ENCODE assay signal across 26 mouse cellular contexts in genomic region chr13:46255616-46256015, GRCm38 (mm10). TPM values are rescaled to one million over a fixed set of nuclear protein-coding genes. Genes with fewer than 3 reads are reported as not detected.
A peak's percentile ranks its signal among the peaks of the same experiment; 100 is the strongest.
DNase-seq lines count a peak whose midpoint lies in the region; ATAC-seq and TF ChIP-seq lines count a peak whose summit lies in the region.
"Had no signal": no experiment of that assay in that cellular context is flagged by ENCODE, and none has a peak within 500 bp of the region (broad histone marks: within the 10 kb centered on the region; RNA-seq: fewer than 3 reads in every experiment).

No protein-coding gene starts in this region.

- no peak overlapping the region for H3K9ac ChIP-seq in lung, postnatal 0 days (replicated peaks; ENCODE audit: low read depth)
- H3K9ac ChIP-seq in liver, embryonic 13.5 days: no peak overlapping the region
- H3K9ac ChIP-seq in stomach, embryonic 16.5 days (ENCODE audit: low read length): no peak overlapping the region
- H3K9ac ChIP-seq: embryonic facial prominence, embryonic 15.5 days; heart, embryonic 15.5 days; midbrain, embryonic 12.5 days; neural tube, embryonic 12.5 days had no signal

- H3K4me1 ChIP-seq in heart, embryonic 10.5 days: peaks cover 20% of the 10 kb centered on the region
- H3K4me1 ChIP-seq in lung, postnatal 0 days (ENCODE audit: insufficient read depth, low read depth, low read length): no peaks in the 10 kb centered on the region
- H3K4me1 ChIP-seq in liver, embryonic 13.5 days (replicated peaks): peaks cover 12% of the 10 kb centered on the region
- no peaks in the 10 kb centered on the region for H3K4me1 ChIP-seq in stomach, embryonic 16.5 days (ENCODE audit: control insufficient read depth, insufficient read depth, low read length)
- H3K4me1 ChIP-seq: hindbrain, embryonic 10.5 days; midbrain, embryonic 12.5 days; neural tube, embryonic 12.5 days had no signal

- intact Hi-C loops in heart, postnatal 25 days (cut with DNase I): loop anchor here (5.0 kb wide), 2 partner anchors 73 to 278 kb away; no protein-coding TSS in a partner anchor

- H3K27ac ChIP-seq in heart, embryonic 10.5 days: peak overlapping the region; percentile 59
- H3K27ac ChIP-seq in lung, postnatal 0 days (ENCODE audit: low read length): no peak overlapping the region
- no peak overlapping the region for H3K27ac ChIP-seq in liver, embryonic 13.5 days
- H3K27ac ChIP-seq in stomach, embryonic 16.5 days (ENCODE audit: low read length): no peak overlapping the region
- H3K27ac ChIP-seq: embryonic facial prominence, embryonic 15.5 days; gastrocnemius, adult 2 months; heart, embryonic 15.5 days; hindbrain, embryonic 10.5 days; hindbrain, postnatal 0 days; midbrain, embryonic 12.5 days; neural tube, embryonic 12.5 days had no signal

- H3K36me3 ChIP-seq in heart, embryonic 10.5 days: no peaks in the 10 kb centered on the region
- no peaks in the 10 kb centered on the region for H3K36me3 ChIP-seq in lung, postnatal 0 days (ENCODE audit: insufficient read depth, low read length)
- H3K36me3 ChIP-seq in liver, embryonic 13.5 days: no peaks in the 10 kb centered on the region
- no peaks in the 10 kb centered on the region for H3K36me3 ChIP-seq in stomach, embryonic 16.5 days (ENCODE audit: control insufficient read depth, insufficient read depth, low read length)
- H3K36me3 ChIP-seq: embryonic facial prominence, embryonic 15.5 days; heart, embryonic 15.5 days; hindbrain, embryonic 10.5 days; midbrain, embryonic 12.5 days; neural tube, embryonic 12.5 days had no signal

- no peak for DNase-seq in heart, embryonic 10.5 days (ENCODE audit: low spot score)
- DNase-seq in heart, postnatal 25 days (ENCODE audit: low spot score): no peak
- no peak for DNase-seq in lung, postnatal 0 days (ENCODE audit: low spot score)
- no peak for DNase-seq in lung, postnatal 14 days
- DNase-seq in liver, embryonic 13.5 days: peak; percentile 16
- no peak for DNase-seq in gastrocnemius, postnatal 10 days
- no peak for DNase-seq in testis, postnatal 14 days (ENCODE audit: low spot score)
- DNase-seq: adrenal gland, postnatal 36 days; cerebellum, adult 11-12 months; cerebellum, postnatal 14 days; gastrocnemius, adult 2 months; kidney, adult 8-10 months; kidney, postnatal 25 days; lung, postnatal 36 days; right cerebral cortex, postnatal 4 days had no signal

- H3K9me3 ChIP-seq in heart, embryonic 10.5 days: no peaks in the 10 kb centered on the region
- no peaks in the 10 kb centered on the region for H3K9me3 ChIP-seq in lung, postnatal 0 days (ENCODE audit: low read length)
- no peaks in the 10 kb centered on the region for H3K9me3 ChIP-seq in liver, embryonic 13.5 days (replicated peaks)
- no peaks in the 10 kb centered on the region for H3K9me3 ChIP-seq in stomach, embryonic 16.5 days (replicated peaks; ENCODE audit: control insufficient read depth, low read length)
- H3K9me3 ChIP-seq: embryonic facial prominence, embryonic 15.5 days; heart, embryonic 15.5 days; hindbrain, embryonic 10.5 days; midbrain, embryonic 12.5 days; neural tube, embryonic 12.5 days had no signal

- no peaks in the 10 kb centered on the region for H3K27me3 ChIP-seq in heart, embryonic 10.5 days (ENCODE audit: insufficient read depth, poor library complexity, severe bottlenecking)
- no peaks in the 10 kb centered on the region for H3K27me3 ChIP-seq in lung, postnatal 0 days (replicated peaks; ENCODE audit: insufficient read depth, low read length)
- H3K27me3 ChIP-seq in liver, embryonic 13.5 days: no peaks in the 10 kb centered on the region
- no peaks in the 10 kb centered on the region for H3K27me3 ChIP-seq in stomach, embryonic 16.5 days (ENCODE audit: control insufficient read depth, insufficient read depth, low read length)
- H3K27me3 ChIP-seq: embryonic facial prominence, embryonic 15.5 days; heart, embryonic 15.5 days; midbrain, embryonic 12.5 days; neural tube, embryonic 12.5 days had no signal

- 44% methylated on average over 6 of the region's 6 CpGs for WGBS in heart, embryonic 10.5 days
- WGBS in lung, postnatal 0 days: 45% methylated on average over 6 of the region's 6 CpGs
- WGBS in liver, embryonic 13.5 days (ENCODE audit: insufficient replicate concordance): 25% methylated on average over 6 of the region's 6 CpGs
- WGBS in stomach, embryonic 16.5 days: 49% methylated on average over 6 of the region's 6 CpGs

- H3K4me2 ChIP-seq in lung, postnatal 0 days (replicated peaks; ENCODE audit: low read depth, low read length): no peak overlapping the region
- no peak overlapping the region for H3K4me2 ChIP-seq in liver, embryonic 13.5 days
- H3K4me2 ChIP-seq in stomach, embryonic 16.5 days (ENCODE audit: low read depth, low read length): no peak overlapping the region
- H3K4me2 ChIP-seq: embryonic facial prominence, embryonic 15.5 days; heart, embryonic 15.5 days; midbrain, embryonic 12.5 days; neural tube, embryonic 12.5 days had no signal

- no peak for TF ChIP-seq CTCF in lung, postnatal 0 days (IDR thresholded peaks at IDR 0.05)

- H3K4me3 ChIP-seq in heart, embryonic 10.5 days: 0 out of 2 replicates have a peak overlapping the region, but pooled peaks have one; percentile 16
- H3K4me3 ChIP-seq in lung, postnatal 0 days (ENCODE audit: low read depth, low read length): no peak overlapping the region
- no peak overlapping the region for H3K4me3 ChIP-seq in liver, embryonic 13.5 days (replicated peaks)
- no peak overlapping the region for H3K4me3 ChIP-seq in stomach, embryonic 16.5 days (replicated peaks; ENCODE audit: low read length)
- H3K4me3 ChIP-seq: embryonic facial prominence, embryonic 15.5 days; gastrocnemius, adult 2 months; heart, embryonic 15.5 days; hindbrain, embryonic 10.5 days; midbrain, embryonic 12.5 days; neural tube, embryonic 12.5 days had no signal

- TF ChIP-seq EP300 in lung, postnatal 0 days (IDR thresholded peaks at IDR 0.05): no peak

- ATAC-seq in lung, postnatal 0 days: peak; percentile 61; the same call in 1 of the 2 replicates
- ATAC-seq in liver, embryonic 13.5 days (ENCODE audit: low read depth): peak; percentile 84
- peak; percentile 71; the same call in 1 of the 2 replicates for ATAC-seq in stomach, embryonic 16.5 days (ENCODE audit: insufficient read depth, low FRiP score)
- ATAC-seq: hindbrain, postnatal 0 days had no signal

RNA-seq across cellular contexts. Expression of gene Stmnd1, which starts 17.9 kb away (rescaled TPM):
- 0.25 and 0.44 TPM in 2 replicates for polyA plus RNA-seq in heart, embryonic 10.5 days (2016; fragmentation: Nextera tagmentation; extraction: Ambion mirVana)
- under 1 TPM; 0.36 to 0.45 TPM for total RNA-seq in heart, postnatal 25 days (2021)
- polyA plus RNA-seq in lung, postnatal 0 days (2015; fragmentation: Nextera tagmentation; extraction: Ambion mirVana): 4.2 and 6.0 TPM in 2 replicates
- polyA plus RNA-seq in liver, embryonic 13.5 days (2015; fragmentation: Nextera tagmentation; extraction: Ambion mirVana): not detected in 2 replicates
- polyA plus RNA-seq in stomach, embryonic 16.5 days (2015; fragmentation: Nextera tagmentation; extraction: Ambion mirVana): 0.19 TPM in 1 of 2 replicates, not detected in the other
- total RNA-seq in gastrocnemius, postnatal 10 days (2021): under 1 TPM; 0.56 TPM
- total RNA-seq: adrenal gland, postnatal 36 days; granulocyte monocyte progenitor cell, adult 5-6 weeks; hindbrain, postnatal 0 days; layer of hippocampus, adult 8-10 months; left cerebral cortex, postnatal 25 days; monocyte, adult 5-6 weeks had no signal
- polyA plus RNA-seq: hindbrain, embryonic 10.5 days; midbrain, embryonic 12.5 days; neural tube, embryonic 12.5 days had no signal
